8 mouse cellular contexts compared by ENCODE assay signal in the genomic region with DNA sequence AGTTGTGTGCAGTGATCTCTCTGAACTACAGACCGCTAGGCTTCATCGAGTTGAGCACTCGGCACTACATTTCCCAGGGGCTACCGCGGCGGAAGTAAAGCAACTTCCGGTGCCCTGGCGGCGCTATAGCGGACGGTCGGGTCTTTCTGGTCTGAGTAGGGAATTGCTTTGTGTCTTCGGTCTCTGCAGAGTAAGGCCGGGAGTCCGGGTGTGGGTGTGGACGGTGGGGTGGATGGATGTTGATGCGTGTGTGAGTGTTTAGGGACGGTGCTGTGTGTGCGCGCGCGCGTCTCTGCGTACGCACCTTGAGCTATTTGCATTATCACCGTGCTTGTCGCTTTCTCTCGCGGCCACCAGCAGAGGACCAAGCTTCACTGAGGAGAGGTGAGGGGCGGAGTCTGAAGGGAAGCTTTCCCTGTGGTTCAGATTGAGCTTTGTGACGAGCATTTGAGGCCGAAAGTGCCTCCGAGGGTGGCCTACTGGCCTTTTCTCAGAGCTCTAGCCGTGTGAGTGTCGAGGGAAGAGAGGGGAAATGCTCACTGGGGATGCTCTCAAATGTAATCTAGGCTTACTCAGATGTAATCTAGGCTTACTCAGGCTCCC. TPM values are rescaled to one million over a fixed set of nuclear protein-coding genes. Genes with fewer than 3 reads are reported as not detected.
DNase-seq lines count a peak whose midpoint lies in the region; ATAC-seq and TF ChIP-seq lines count a peak whose summit lies in the region.

Gene Zfp60 (plus strand): TSS at position 109 of the 603 bp plus-strand sequence.

- 0 out of 2 replicates have a peak, but pooled peaks have one; percentile 15 for TF ChIP-seq CTCF in kidney, adult 2 months (conservative IDR thresholded peaks at IDR 0.05; ENCODE audit: insufficient read depth, insufficient read length, low read depth, low read length)
- TF ChIP-seq CTCF in spleen, adult 2 months (IDR thresholded peaks at IDR 0.05; ENCODE audit: extremely low read depth, insufficient read depth, insufficient read length, insufficient replicate concordance) = peak; percentile 9; the same call in 1 of the 2 replicates

- H3K4me3 ChIP-seq in embryonic facial prominence, embryonic 13.5 days = peak within 1 kb of the TSS; percentile 75
- peak within 1 kb of the TSS; percentile 82 for H3K4me3 ChIP-seq in kidney, adult 2 months (ENCODE audit: insufficient read depth, low read depth, low read length)
- H3K4me3 ChIP-seq in limb, embryonic 12.5 days (replicated peaks) = peak within 1 kb of the TSS; percentile 59
- H3K4me3 ChIP-seq in midbrain, embryonic 15.5 days = peak within 1 kb of the TSS; percentile 60
- H3K4me3 ChIP-seq in spleen, adult 2 months (ENCODE audit: extremely low read depth, insufficient read depth, insufficient read length) = peak within 1 kb of the TSS; percentile 72

- peak; percentile 86 for ATAC-seq in embryonic facial prominence, embryonic 13.5 days (ENCODE audit: insufficient number of reproducible peaks, insufficient read depth, low FRiP score, low TSS enrichment, low read depth)
- peak; percentile 90 for ATAC-seq in limb, embryonic 12.5 days (ENCODE audit: insufficient number of reproducible peaks, insufficient read depth, low FRiP score, low TSS enrichment, low read depth)
- ATAC-seq in midbrain, embryonic 15.5 days (replicated peaks) = peak; percentile 93

- H3K9ac ChIP-seq in embryonic facial prominence, embryonic 13.5 days = peak within 1 kb of the TSS; percentile 89
- peak within 1 kb of the TSS; percentile 83 for H3K9ac ChIP-seq in limb, embryonic 12.5 days (replicated peaks)
- H3K9ac ChIP-seq in midbrain, embryonic 15.5 days = peak within 1 kb of the TSS; percentile 86

- H3K9me3 ChIP-seq in embryonic facial prominence, embryonic 13.5 days = no peaks in the 10 kb centered on the region
- no peaks in the 10 kb centered on the region for H3K9me3 ChIP-seq in limb, embryonic 12.5 days
- no peaks in the 10 kb centered on the region for H3K9me3 ChIP-seq in midbrain, embryonic 15.5 days

- peak within 1 kb of the TSS; percentile 96 for H3K27ac ChIP-seq in embryonic facial prominence, embryonic 13.5 days
- peak within 1 kb of the TSS; percentile 76 for H3K27ac ChIP-seq in kidney, adult 2 months (ENCODE audit: insufficient read depth, low read depth, low read length)
- H3K27ac ChIP-seq in limb, embryonic 12.5 days = peak within 1 kb of the TSS; percentile 96
- peak within 1 kb of the TSS; percentile 97 for H3K27ac ChIP-seq in midbrain, embryonic 15.5 days
- H3K27ac ChIP-seq in spleen, adult 2 months (ENCODE audit: insufficient read depth, low read length) = peak within 1 kb of the TSS; percentile 81

- peak within 1 kb of the TSS; percentile 75 for H3K4me2 ChIP-seq in embryonic facial prominence, embryonic 13.5 days
- peak within 1 kb of the TSS; percentile 70 for H3K4me2 ChIP-seq in limb, embryonic 12.5 days
- H3K4me2 ChIP-seq in midbrain, embryonic 15.5 days = peak within 1 kb of the TSS; percentile 67

- H3K27me3 ChIP-seq in embryonic facial prominence, embryonic 13.5 days = no peaks in the 10 kb centered on the region
- H3K27me3 ChIP-seq in kidney, adult 2 months (replicated peaks; ENCODE audit: control insufficient read depth, insufficient read depth, low read length) = no peaks in the 10 kb centered on the region
- H3K27me3 ChIP-seq in limb, embryonic 12.5 days = no peaks in the 10 kb centered on the region
- no peaks in the 10 kb centered on the region for H3K27me3 ChIP-seq in midbrain, embryonic 15.5 days (replicated peaks)
- H3K27me3 ChIP-seq in spleen, adult 2 months (ENCODE audit: control insufficient read depth, insufficient read depth, low read length) = no peaks in the 10 kb centered on the region

- peaks cover 14% of the 10 kb centered on the region for H3K4me1 ChIP-seq in embryonic facial prominence, embryonic 13.5 days
- no peaks in the 10 kb centered on the region for H3K4me1 ChIP-seq in kidney, adult 2 months (ENCODE audit: control insufficient read depth, insufficient read depth, low read length)
- peaks cover 12% of the 10 kb centered on the region; the same call in 1 of the 2 replicates for H3K4me1 ChIP-seq in limb, embryonic 12.5 days (replicated peaks)
- peaks cover 40% of the 10 kb centered on the region for H3K4me1 ChIP-seq in midbrain, embryonic 15.5 days
- peaks cover 2% of the 10 kb centered on the region; the same call in 1 of the 2 replicates for H3K4me1 ChIP-seq in spleen, adult 2 months (ENCODE audit: control insufficient read depth, insufficient read depth, insufficient read length)

- under 1% methylated on average over 35 of the region's 35 CpGs for WGBS in embryonic facial prominence, embryonic 13.5 days
- WGBS in kidney, adult 2 months = under 1% methylated on average over 35 of the region's 35 CpGs
- under 1% methylated on average over 35 of the region's 35 CpGs for WGBS in limb, embryonic 12.5 days
- WGBS in midbrain, embryonic 15.5 days = 0% methylated on average over 35 of the region's 35 CpGs
- WGBS in spleen, adult 2 months = under 1% methylated on average over 35 of the region's 35 CpGs

- TF ChIP-seq POLR2A in kidney, adult 2 months (IDR thresholded peaks at IDR 0.05; ENCODE audit: low read depth, low read length) = no peak
- TF ChIP-seq POLR2A in spleen, adult 2 months (IDR thresholded peaks at IDR 0.05; ENCODE audit: low read depth, low read length) = peak; percentile 63

- H3K36me3 ChIP-seq in embryonic facial prominence, embryonic 13.5 days = peaks cover 3% of the 10 kb centered on the region; the same call in 1 of the 2 replicates
- H3K36me3 ChIP-seq in kidney, adult 2 months (ENCODE audit: control insufficient read depth, insufficient read depth, low read length) = no peaks in the 10 kb centered on the region
- H3K36me3 ChIP-seq in limb, embryonic 12.5 days = peaks cover 8% of the 10 kb centered on the region
- no peaks in the 10 kb centered on the region for H3K36me3 ChIP-seq in midbrain, embryonic 15.5 days (replicated peaks)
- no peaks in the 10 kb centered on the region for H3K36me3 ChIP-seq in spleen, adult 2 months (ENCODE audit: control insufficient read depth, insufficient read depth, low read length)

- DNase-seq in 3134 (ENCODE audit: extremely low read depth, insufficient read length, low spot score) = peak; percentile 87
- DNase-seq in adrenal gland, postnatal 36 days = peak; percentile 87 to 90
- DNase-seq in heart, adult 18-20 months = peak; percentile 87 to 91
- peak; percentile 92 for DNase-seq in kidney, adult 2 months
- peak; percentile 75 to 80 for DNase-seq in spleen, adult 2 months (ENCODE audit: low read depth in 1 of 2, low spot score in 2 of 2)

RNA-seq across cellular contexts. Expression of gene Zfp60, which starts in this region (rescaled TPM):
- 10 to 100 TPM; 13.2 to 14.5 TPM for total RNA-seq in adrenal gland, postnatal 36 days (2021)
- 47.9 and 49.9 TPM in 2 replicates for polyA plus RNA-seq in embryonic facial prominence, embryonic 13.5 days (2015; fragmentation: Nextera tagmentation; extraction: Ambion mirVana)
- total RNA-seq in heart, adult 18-20 months (2021) = 1 to 10 TPM; 9.0 to 9.1 TPM
- polyA plus RNA-seq in kidney, adult 2 months (2012; rRNA removed) = 1.7 and 2.4 TPM in 2 replicates
- 48.0 and 50.2 TPM in 2 replicates for polyA plus RNA-seq in limb, embryonic 12.5 days (2016; fragmentation: Nextera tagmentation; extraction: Ambion mirVana)
- 125 and 128 TPM in 2 replicates for polyA plus RNA-seq in midbrain, embryonic 15.5 days (2015; fragmentation: Nextera tagmentation; extraction: Ambion mirVana)
- 1.2 TPM in 2 replicates for polyA plus RNA-seq in spleen, adult 2 months (2012; rRNA removed)

Comparison
In these comparisons a context has a peak if more than half of its experiments do, and no peak if none do; other contexts are left out.
1. Peak in every context shown above with its lines: DNase-seq, ATAC-seq, H3K4me3 ChIP-seq and H3K27ac ChIP-seq.
2. RNA of gene Zfp60 (polyA plus RNA-seq): 125 to 128 TPM in midbrain, embryonic 15.5 days, 48.0 to 50.2 TPM in limb, embryonic 12.5 days and 47.9 to 49.9 TPM in embryonic facial prominence, embryonic 13.5 days; 1.7 to 2.4 TPM in kidney, adult 2 months and 1.2 TPM in spleen, adult 2 months; every median in the first group is over 10 times any median in the second.